Mouse (Mus musculus) urinary bladder, postnatal 14 days (tissue): Measurements from ENCODE around the gene Ap4s1.

ENCODE experiments used
- DNase-seq: peaks from one replicate; pipeline ENCODE4 v3.0.0; 2021; ENCODE audit warnings: low spot score

Ap4s1 gene

DNA sequence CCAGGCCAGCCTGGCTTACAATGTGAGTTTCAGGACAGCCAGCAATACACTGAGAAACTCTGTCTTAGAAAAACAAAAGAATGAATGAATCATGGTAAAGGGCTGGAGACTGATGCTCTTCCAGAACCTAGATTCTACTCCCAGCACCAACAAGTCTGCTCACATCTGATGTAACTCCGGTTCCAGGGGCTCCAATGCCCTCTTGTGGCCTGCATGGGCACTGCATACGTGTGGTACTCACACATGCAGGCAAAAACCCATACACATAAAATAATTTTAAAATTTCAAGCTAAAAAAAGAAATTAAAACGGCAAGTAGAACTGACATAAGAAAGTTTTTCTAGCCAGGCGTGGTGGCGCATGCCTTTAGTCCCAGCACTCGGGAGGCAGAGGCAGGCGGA is 94.0 kb downstream of the Ap4s1 start:
- DNase-seq, result no peak
